Mouse (Mus musculus): ENCODE measurements around the gene Pard3.

Gene Pard3

GRCm38 (mm10) chr8:127338183-127338582, 274.5 kb downstream of the Pard3 start:
- DNase-seq (ENCODE audit: extremely low spot score): no peak

- no peak for DNase-seq (ENCODE audit: extremely low spot score)
Observed at GRCm38 (mm10) chr8:127341046-127341445, 277.4 kb downstream of the Pard3 start.

GRCm38 (mm10) chr8:127343115-127343514, 279.4 kb downstream of the Pard3 start:
- DNase-seq (ENCODE audit: extremely low spot score): no peak

- DNase-seq (ENCODE audit: extremely low spot score): no peak
Observed at GRCm38 (mm10) chr8:127344421-127344820, 280.7 kb downstream of the Pard3 start.

GRCm38 (mm10) chr8:127345912-127346423, 282.3 kb downstream of the Pard3 start:
- DNase-seq (ENCODE audit: extremely low spot score): no peak

- DNase-seq (ENCODE audit: extremely low spot score): no peak
Observed at GRCm38 (mm10) chr8:127347890-127348495, 284.3 kb downstream of the Pard3 start.

GRCm38 (mm10) chr8:127361796-127362195, 298.1 kb downstream of the Pard3 start:
- DNase-seq (ENCODE audit: extremely low spot score): no peak

GRCm38 (mm10) chr8:127368347-127368746, 304.7 kb downstream of the Pard3 start:
- DNase-seq (ENCODE audit: extremely low spot score): no peak

- no peak for DNase-seq (ENCODE audit: extremely low spot score)
Observed at GRCm38 (mm10) chr8:127371326-127371949, 307.7 kb downstream of the Pard3 start.

GRCm38 (mm10) chr8:127377775-127378174, 314.1 kb downstream of the Pard3 start:
- DNase-seq (ENCODE audit: extremely low spot score): no peak

GRCm38 (mm10) chr8:127378994-127379858, 315.5 kb downstream of the Pard3 start:
- DNase-seq (ENCODE audit: extremely low spot score): no peak

- DNase-seq (ENCODE audit: extremely low spot score): no peak
Observed at GRCm38 (mm10) chr8:127381259-127381658, 317.6 kb downstream of the Pard3 start.

- DNase-seq (ENCODE audit: extremely low spot score): no peak
Observed at GRCm38 (mm10) chr8:127392700-127393099, 329.0 kb downstream of the Pard3 start.

- DNase-seq (ENCODE audit: extremely low spot score): no peak
Observed at GRCm38 (mm10) chr8:127395488-127395887, 331.8 kb downstream of the Pard3 start.

- no peak for DNase-seq (ENCODE audit: extremely low spot score)
Observed at GRCm38 (mm10) chr8:127405815-127406214, 342.1 kb downstream of the Pard3 start.

GRCm38 (mm10) chr8:127410606-127411005, 346.9 kb downstream of the Pard3 start:
- DNase-seq (ENCODE audit: extremely low spot score): no peak

- DNase-seq (ENCODE audit: extremely low spot score): no peak
Observed at GRCm38 (mm10) chr8:127411190-127411848, 347.6 kb downstream of the Pard3 start.

GRCm38 (mm10) chr8:127423021-127423420, 359.3 kb downstream of the Pard3 start:
- no peak for DNase-seq (ENCODE audit: extremely low spot score)

GRCm38 (mm10) chr8:127424211-127424916, 360.7 kb downstream of the Pard3 start:
- no peak for DNase-seq (ENCODE audit: extremely low spot score)

GRCm38 (mm10) chr8:127426857-127427256, 363.2 kb downstream of the Pard3 start:
- no peak for DNase-seq (ENCODE audit: extremely low spot score)

- no peak for DNase-seq (ENCODE audit: extremely low spot score)
Observed at GRCm38 (mm10) chr8:127428004-127428403, 364.3 kb downstream of the Pard3 start.
